Mouse (Mus musculus): ENCODE results near the gene Slc25a43. TPM values are rescaled to one million over a fixed set of nuclear protein-coding genes. Genes with fewer than 3 reads are reported as not detected.
"Not testable (repeated sequence)": the region's sequence is repeated elsewhere in the genome, so short reads cannot be mapped to it uniquely, and the experiment has no call there.

The Slc25a43 gene
- total RNA-seq, 2 experiments from 2014 or later: 0.33 to 0.68 TPM

DNA sequence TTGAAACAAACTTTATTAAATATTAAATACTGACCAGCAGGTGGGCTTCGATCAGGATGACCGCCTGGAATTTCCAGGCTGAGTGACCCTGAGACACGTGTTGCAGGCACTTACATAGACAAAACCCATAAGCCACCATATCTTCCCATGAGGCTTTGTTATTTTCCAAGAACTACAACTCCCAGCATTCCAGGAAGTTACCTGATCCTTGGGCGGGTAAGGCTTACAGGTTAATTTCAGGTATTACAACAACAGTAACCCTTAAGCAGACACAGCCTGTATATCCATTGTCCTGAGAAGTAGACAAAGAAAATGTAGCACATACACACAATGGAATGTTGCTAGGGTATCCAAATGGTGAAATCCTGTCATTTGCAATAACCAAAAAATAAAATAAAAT is 45.9 kb downstream of the Slc25a43 start:
- DNase-seq: no peak

DNA sequence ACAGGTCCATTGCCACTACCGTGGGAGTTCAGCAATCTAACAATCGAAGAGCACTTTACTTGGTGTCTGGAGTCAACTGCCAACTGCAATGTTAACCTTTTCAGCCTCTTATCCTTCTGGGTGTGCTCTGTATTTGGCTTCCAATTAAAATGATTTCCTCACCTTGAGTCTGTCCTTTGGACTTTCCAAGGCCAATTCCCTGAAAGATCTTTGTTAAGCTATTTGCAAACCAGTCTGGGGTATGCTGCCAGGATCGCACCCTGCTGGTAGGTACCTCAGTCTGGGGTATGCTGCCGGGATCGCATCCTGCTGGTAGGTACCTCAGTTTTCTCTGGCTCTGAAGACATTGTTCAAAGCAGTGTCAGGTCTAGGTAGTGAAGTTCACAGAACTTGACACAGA is 51.1 kb downstream of the Slc25a43 start:
- no peak for DNase-seq

- peak; percentile 89 for DNase-seq
Observed at GRCm38 (mm10) chrX:36795424-36796162, 52.1 kb downstream of the Slc25a43 start, which contains the start of gene Slc25a5. Slc25a5 (plus strand) TSS chrX:36795651.

DNA sequence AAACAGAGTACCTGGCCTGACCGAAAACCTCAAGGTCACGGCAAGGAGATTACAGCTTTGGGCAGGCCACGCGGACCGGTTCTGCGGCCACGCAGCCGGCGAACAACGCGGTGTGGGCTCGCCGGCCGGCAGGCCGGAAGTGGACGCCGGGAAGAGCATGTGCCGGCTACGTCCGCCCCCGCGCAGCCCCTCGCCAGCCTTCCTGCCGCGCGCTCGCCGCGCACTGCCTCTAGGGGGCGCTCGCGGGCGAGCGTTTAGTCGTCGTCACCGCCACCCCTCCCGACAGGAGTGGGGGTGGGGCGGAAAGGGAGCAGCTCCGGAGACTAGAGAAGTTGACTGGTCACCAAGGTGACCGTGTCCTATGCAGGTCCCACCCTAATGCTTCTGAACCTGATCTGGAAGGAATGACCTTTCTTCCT is 52.7 kb downstream of the Slc25a43 start:
- peak; percentile 91 for DNase-seq

DNA sequence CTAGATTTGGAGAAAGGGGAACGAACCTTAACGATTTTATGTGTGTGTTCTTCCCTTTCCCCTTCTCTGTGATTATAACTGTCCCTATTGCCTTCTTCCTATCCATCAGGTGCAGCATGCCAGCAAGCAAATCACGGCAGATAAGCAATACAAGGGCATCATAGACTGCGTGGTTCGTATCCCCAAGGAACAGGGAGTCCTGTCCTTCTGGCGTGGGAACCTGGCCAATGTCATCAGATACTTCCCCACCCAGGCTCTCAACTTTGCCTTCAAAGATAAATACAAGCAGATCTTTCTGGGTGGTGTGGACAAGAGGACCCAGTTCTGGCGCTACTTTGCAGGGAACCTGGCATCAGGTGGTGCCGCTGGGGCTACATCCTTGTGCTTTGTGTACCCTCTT is 53.3 kb downstream of the Slc25a43 start:
- not testable (repeated sequence) for DNase-seq

- no peak for DNase-seq
Observed at GRCm38 (mm10) chrX:36799131-36799879, 55.8 kb downstream of the Slc25a43 start.

DNA sequence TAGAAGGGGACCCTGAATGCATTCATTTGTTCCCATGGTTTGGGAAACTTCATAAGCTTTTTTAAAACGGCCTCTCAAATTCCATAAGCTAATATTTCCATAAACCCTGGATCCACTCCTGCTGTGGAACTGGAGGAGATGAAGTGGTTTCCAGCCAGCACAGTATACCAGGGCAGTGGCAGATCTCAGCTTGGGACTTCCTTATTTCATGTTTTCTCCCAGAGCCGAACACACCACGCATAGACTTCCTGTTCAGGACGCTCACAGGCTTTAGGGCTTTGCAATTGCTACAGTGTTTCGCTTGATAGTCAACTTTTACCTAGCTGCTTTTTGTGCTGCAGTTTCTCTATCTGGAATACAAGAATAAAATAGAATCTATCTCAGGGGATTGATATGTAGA is 59.7 kb downstream of the Slc25a43 start:
- no peak for DNase-seq

DNA sequence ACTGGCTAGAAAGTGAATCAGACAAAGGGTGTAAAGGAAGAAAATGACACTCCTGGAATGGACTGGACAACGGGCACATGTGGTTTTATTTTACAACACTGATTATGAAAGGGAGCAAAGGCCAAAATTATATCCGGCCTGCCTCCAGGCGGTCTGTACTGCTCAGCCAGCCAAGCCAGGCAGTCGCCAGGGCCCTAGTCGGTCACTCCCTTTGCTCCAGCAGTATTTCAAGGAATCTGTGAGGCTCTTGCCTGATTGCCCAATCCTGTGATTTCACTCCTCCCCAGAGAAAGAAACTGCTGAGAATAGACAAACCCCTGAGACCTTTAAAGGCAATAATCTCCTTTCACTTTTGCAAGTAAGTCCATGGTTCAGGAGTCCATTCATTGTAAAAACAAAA is 60.7 kb downstream of the Slc25a43 start:
- DNase-seq: peak; percentile 20

DNA sequence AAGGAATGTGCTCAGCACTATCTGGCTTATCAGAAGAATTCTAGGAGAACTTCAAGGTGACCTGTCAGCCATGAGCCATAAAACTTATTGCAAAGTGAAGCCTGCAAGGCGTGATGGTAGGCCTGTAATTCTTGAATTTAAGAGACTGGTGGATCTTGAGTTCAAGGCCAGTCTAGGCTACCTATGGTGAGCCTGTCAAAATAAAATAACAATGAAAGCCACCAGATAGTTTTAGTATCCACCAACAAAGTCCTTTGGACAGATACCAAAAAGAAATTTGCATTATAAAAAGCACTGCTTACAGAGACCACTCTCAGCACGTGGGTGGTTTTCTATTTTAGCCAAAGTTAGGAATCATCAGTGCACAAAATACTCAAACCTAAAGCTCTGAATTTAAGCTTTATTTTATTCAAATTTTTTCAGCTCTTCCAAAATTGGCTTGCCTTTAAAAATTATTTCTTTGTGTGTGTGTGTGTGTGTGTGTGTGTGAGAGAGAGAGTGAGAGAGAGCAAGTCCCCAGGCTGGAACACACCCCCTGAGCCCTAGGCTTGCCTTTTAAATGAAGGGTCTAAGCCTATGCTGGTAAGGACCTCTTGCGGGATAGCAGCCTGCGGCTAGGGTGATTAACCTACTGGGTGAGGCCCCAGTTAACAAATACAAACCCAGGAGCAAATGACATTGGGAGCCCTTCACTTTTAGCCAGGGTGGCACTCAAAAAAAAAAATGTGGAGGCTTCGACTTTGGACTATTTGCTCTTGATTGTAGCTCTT is 62.2 kb downstream of the Slc25a43 start:
- no peak for DNase-seq

GRCm38 (mm10) chrX:36807360-36808317 is 64.2 kb downstream of the Slc25a43 start:
- DNase-seq: peak; percentile 93

GRCm38 (mm10) chrX:36808318-36808683 is 64.8 kb downstream of the Slc25a43 start:
- no peak for DNase-seq

GRCm38 (mm10) chrX:36811377-36811776 is 67.9 kb downstream of the Slc25a43 start:
- DNase-seq: peak; percentile 52

GRCm38 (mm10) chrX:36814161-36814836 is 70.8 kb downstream of the Slc25a43 start:
- no peak for DNase-seq

DNA sequence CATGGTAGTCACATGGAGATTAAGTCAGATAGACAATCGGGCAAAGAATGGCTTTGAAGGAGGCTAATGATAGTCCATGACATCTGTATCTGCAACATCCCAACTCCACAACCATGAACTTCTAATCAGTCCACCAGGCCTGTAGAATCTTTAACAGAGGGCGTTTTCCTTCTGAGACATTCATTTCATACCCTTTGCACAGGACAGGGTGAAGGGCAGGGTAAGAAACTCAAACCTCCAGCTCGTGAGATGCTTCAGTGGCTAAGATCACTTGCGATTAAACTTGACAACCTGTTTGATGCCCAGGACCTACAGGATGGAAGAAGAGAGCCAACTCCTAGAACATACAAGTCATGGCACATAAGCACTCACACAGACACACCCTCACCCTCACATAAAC is 71.6 kb downstream of the Slc25a43 start:
- no peak for DNase-seq

GRCm38 (mm10) chrX:36815439-36815838 is 72.0 kb downstream of the Slc25a43 start:
- no peak for DNase-seq

- DNase-seq: no peak
Observed at GRCm38 (mm10) chrX:36816368-36816899, 73.0 kb downstream of the Slc25a43 start.

DNA sequence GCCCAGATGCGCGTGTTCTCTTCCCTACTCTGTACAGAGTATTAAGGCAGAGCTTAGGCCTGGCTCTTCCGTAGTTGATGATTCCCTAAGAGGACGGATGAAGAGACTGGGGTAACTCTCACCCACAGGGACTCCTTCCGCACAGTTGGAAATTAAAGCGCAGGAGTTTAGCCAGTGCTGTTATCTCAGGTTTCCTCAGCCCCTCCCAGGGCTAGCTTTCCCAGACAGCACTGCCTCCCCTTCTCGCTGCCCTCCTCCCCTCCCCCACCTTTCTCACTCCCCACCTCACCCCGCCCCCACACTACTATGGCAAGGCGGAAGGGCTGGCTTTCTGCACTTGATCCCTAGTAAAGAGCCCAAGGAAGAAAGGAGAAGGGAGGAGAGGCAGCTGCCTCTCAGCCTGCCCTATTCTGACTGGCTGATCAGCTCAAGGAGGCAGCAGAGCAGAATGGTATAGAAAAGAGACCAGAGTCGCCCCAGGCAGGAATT is 73.5 kb downstream of the Slc25a43 start:
- no peak for DNase-seq

- DNase-seq: no peak
Observed at GRCm38 (mm10) chrX:36819575-36819974, 76.1 kb downstream of the Slc25a43 start.

DNA sequence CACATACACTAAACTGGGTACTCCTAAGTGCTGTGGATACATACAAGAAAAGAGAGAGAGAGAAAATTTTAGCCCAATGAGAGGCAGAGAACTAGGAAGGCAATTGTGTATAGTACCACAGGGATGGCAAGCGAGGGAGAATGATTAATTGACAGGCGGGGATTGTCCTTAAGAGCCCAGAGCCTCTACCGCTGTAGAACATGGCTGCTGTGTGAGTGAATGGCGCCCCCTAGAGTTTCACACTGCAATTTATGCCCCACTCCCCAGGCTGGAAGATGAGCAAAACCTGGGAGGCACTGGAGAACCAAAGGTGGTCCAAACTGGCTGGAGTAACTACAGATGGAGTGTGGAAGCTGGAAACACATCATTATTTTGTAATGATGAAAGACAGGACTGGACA is 76.7 kb downstream of the Slc25a43 start:
- peak; percentile 53 for DNase-seq

GRCm38 (mm10) chrX:36823932-36824711 is 80.7 kb downstream of the Slc25a43 start:
- no peak for DNase-seq
